Mouse (Mus musculus) brain, embryonic 14.5 days (tissue): ENCODE measurements around the gene Col6a3. TPM values are rescaled to one million over a fixed set of nuclear protein-coding genes. Genes with fewer than 3 reads are reported as not detected.
A peak's percentile ranks its signal among the peaks of the same experiment; 100 is the strongest.

Experiments
- DNase-seq: peaks from one replicate; pipeline ENCODE4 v3.0.0-alpha.2; 2011; ENCODE audit warnings: low read depth
- CTCF ChIP-seq: fragments of 200-500 bp; IDR thresholded peaks from 2 replicates; pipeline ENCODE4 v1.5.1; 2012; ENCODE audit warnings: inconsistent platforms, mild to moderate bottlenecking, moderate library complexity, borderline replicate concordance; ENCODE audit not compliant: insufficient read depth, insufficient read length; ENCODE audit errors: extremely low read depth
- POLR2A ChIP-seq: fragments of 200-500 bp; IDR thresholded peaks from 2 replicates; pipeline ENCODE4 v1.6.1; 2012; ENCODE audit warnings: mild to moderate bottlenecking, inconsistent platforms, borderline replicate concordance; ENCODE audit not compliant: poor library complexity, insufficient read depth, insufficient read length, severe bottlenecking; ENCODE audit errors: extremely low read depth
- polyA plus RNA-seq: library from polyadenylated mRNA; depleted of rRNA; stranded (reverse); fragments of >200 nt; gene quantifications from 2 replicates; pipeline ENCODE4 v1.2.3, GENCODE M21; 2012

Col6a3 gene
- polyA plus RNA-seq, 1 experiment: 22.3 TPM

DNA sequence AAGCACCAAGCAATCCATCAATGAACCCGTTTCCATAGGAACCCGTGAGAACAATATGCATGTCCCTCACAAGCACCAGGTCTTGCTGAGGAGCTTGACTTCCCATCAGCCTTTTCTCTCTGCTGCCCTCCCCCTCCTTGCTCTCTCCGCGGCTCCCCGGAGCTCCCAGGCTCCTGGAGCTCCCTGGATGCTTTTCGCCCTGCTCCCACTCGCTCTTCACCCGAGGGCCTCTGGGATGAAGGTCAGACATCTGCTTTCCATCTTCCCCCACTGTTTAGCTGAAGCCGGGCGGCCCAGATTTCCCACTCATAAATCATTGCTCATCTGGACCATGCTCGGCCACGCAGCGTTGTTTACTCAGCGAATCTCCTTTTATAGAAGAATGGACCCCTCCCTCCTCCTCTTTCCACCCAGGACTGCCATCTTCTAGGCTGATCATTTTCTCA lies 99.8 kb downstream of the Col6a3 start:
- DNase-seq: peak; percentile 96
- no peak for TF ChIP-seq CTCF
- peak; percentile 13; the same call in 1 of the 2 replicates for TF ChIP-seq POLR2A

- no peak for TF ChIP-seq CTCF
- TF ChIP-seq POLR2A: no peak
These were observed 100.3 kb downstream of the Col6a3 start for GRCm38 (mm10) chr1:90743445-90743844.

DNA sequence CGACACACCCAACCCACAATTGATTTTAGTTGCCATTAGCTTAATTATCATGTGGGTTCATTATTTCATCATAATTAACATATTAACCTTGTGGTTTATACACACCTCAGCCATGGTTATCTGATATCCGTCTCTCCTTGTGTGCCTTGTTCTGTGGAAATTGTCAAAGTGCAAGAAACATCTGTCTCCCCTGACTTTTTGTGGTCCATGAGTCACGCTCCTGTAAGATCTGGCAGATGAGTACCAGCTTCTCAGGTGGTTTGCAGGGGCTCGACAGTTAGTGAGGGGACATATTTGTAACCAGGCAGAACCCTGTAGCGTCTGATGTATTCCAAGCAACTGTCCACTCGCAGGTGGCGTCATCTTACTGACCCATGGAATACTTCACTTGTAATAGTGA lies 101.1 kb downstream of the Col6a3 start:
- TF ChIP-seq POLR2A (no peak), CTCF (no peak)
- no peak for DNase-seq

More at GRCm38 (mm10) chr1:90743445-90743844, 100.3 kb downstream of the Col6a3 start:
- no peak for DNase-seq

DNA sequence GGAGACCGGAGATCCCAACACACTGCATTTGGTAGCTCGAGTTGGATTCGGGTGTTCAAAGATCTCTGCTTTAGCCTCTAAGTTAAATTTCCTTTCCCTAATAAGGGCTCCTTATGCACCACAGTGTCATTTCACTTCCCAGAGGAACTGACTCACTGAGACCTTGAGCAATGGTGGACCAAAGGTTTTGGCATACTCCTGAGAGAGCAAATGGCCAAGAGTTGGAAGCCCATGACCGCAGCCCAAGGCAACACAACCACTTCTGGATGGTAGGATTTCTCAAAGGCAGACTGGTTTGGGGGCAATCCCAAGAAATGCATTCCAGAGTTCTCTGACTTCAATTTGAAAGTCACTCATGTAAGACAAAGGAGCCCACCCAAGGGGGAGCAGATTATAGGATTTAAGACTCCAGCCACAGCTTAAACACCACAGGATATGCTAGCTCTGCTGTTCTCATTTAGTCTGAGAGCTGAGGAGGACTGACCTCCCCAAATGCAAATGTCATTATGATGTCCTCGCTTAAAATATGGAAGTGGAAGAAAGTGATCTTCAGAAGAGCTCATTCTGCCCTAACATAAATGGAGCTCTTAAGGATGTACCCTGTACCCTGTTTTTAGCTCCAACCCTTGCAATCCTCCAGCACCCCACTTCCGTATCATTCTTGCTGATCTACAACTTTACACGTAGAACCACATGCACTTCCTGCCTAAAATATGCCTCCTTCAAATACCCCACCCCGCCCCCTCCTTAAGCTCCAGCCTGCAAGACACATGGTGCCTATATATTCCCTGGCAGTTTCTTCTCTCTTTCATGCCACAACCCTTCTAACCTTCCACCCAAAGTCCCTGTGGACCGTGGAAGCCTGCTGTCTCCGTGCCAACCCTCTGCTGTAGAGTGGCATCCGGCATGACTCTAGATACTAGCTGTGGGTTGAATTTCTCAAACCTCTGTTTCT lies 103.3 kb downstream of the Col6a3 start:
- TF ChIP-seq POLR2A (no peak), CTCF (no peak)
- DNase-seq: no peak

- DNase-seq: no peak
- TF ChIP-seq POLR2A (no peak), CTCF (no peak)
These were observed 104.9 kb downstream of the Col6a3 start for GRCm38 (mm10) chr1:90738913-90739312.

DNA sequence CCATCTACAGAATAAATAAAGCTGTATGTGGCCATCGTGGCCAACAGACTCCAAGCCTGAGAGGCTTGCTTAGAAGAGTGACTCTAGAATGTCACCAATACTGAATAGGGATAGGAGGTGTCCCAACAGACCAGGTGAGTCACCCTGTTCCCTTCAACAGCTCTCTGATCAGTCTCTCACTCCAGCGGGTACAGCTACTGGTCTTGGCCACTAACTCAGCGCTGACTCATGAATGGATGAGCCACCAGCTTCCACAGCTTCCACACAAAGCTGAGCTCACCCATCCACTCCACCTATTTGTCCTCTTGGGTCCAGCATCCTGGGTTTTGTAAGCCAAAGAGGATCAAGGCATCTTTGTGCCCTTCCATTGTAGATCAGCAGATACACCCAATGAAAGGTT lies 114.3 kb downstream of the Col6a3 start:
- TF ChIP-seq POLR2A (no peak), CTCF (no peak)
- no peak for DNase-seq

- TF ChIP-seq CTCF (no peak), POLR2A (no peak)
- DNase-seq: no peak
These were observed 120.0 kb downstream of the Col6a3 start for GRCm38 (mm10) chr1:90723754-90724153.

- no peak for DNase-seq
- TF ChIP-seq POLR2A (no peak), CTCF (no peak)
These were observed 120.4 kb downstream of the Col6a3 start for GRCm38 (mm10) chr1:90723325-90723724.

- no peak for DNase-seq
- no peak for TF ChIP-seq CTCF
- no peak for TF ChIP-seq POLR2A
These were observed 121.8 kb downstream of the Col6a3 start for GRCm38 (mm10) chr1:90722021-90722420.

GRCm38 (mm10) chr1:90720610-90721241 lies 123.0 kb downstream of the Col6a3 start:
- TF ChIP-seq CTCF (no peak), POLR2A (no peak)

DNA sequence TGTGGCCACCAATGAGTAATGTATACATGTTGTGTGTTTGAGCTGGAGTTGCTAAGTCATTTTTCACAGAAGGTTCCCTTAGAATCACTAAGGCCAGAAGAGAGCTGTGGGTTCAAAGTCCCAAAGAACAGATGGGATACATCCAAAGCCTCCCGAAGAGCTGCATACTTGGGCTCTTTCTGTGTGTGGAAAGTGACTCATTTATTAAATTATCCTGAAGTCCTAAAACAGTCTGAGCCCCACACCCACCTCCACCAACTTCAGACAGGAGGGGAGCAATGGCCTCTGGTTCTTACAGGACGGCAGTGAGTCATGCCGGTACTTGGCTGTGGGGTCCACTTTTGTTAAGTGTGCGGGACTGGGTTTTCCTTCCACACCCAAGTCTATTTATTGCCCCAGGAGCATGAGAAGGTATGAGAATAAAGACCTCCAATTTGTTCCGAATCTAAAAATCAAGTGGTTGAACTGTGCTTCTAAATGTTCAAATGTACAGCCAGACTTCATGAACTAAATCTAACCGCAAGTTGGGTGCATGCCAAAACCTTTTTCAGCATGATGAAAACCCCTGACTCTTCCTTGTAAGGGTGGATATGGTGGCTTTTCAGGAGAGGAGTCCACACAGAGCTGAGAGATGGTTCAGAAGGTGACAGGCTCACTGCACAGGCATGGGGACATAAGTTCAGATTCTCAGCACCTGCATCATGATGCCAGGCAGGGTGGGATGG lies 124.8 kb downstream of the Col6a3 start:
- no peak for TF ChIP-seq CTCF
- no peak for TF ChIP-seq POLR2A

More at GRCm38 (mm10) chr1:90720610-90721241, 123.0 kb downstream of the Col6a3 start:
- no peak for DNase-seq

More for the DNA sequence above, 124.8 kb downstream of the Col6a3 start:
- DNase-seq: no peak
